Mouse (Mus musculus): ENCODE measurements around the gene Phyhd1.

DNA sequence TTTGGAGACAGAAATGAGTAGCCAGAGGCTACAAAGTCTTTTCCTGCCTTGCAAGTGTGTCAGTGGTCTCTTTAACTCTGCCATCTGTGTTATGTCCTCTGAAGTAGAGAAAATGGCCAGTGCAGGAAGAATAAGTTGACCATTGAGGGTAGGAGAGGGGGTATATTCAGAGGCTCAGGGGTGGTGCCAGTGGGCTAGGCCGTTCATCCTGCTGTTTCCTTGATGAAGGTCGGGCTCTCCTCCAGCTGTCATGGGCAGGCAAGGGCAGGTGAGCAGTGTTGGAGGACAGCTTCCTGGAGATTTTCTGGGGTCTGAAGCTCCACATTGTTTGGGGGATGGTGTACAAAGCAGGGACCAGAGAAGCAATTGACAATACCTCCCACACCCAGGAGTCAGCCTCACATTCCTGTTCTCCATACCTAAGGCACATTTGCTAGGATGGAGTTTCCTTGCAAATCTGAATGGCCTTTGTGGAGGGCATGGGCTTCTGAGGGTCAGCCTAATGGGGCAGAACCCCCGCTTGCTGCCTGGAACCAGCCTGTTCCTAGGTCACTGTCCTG is 27.0 kb upstream of the Phyhd1 start:
- TF ChIP-seq POLR2A (IDR thresholded peaks at IDR 0.05; ENCODE audit: borderline replicate concordance, extremely low read depth, low read depth, low read length) (no peak; the same call in 1 of the 2 replicates), CTCF (IDR thresholded peaks at IDR 0.05; ENCODE audit: insufficient read depth, low read length) (no peak)
